Mouse (Mus musculus): ENCODE measurements around the gene Ppp1ca. TPM values are rescaled to one million over a fixed set of nuclear protein-coding genes. Genes with fewer than 3 reads are reported as not detected.

Ppp1ca gene
- polyA plus RNA-seq, 1 experiment from 2014 or later: 744 TPM

- Histone ChIP-seq H3K4me2 (ENCODE audit: low read depth, low read length) (no peak overlapping the region), H3K4me3 (ENCODE audit: low read depth, low read length) (no peak overlapping the region), H3K9me3 (ENCODE audit: control insufficient read depth, low read length) (no peaks in the 10 kb centered on the region), H3K27me3 (replicated peaks; ENCODE audit: control insufficient read depth, insufficient read depth, low read length) (no peaks in the 10 kb centered on the region), H3K36me3 (ENCODE audit: control insufficient read depth, insufficient read depth, low read length) (peaks cover 69% of the 10 kb centered on the region), H3K9ac (ENCODE audit: low read depth, low read length) (no peak overlapping the region), H3K4me1 (ENCODE audit: control insufficient read depth, insufficient read depth, low read length) (peaks cover 23% of the 10 kb centered on the region), H3K27ac (replicated peaks; ENCODE audit: low read depth, low read length) (no peak overlapping the region)
- WGBS: 58% methylated on average over 3 of the region's 3 CpGs
- ATAC-seq (ENCODE audit: low read depth): no peak
- DNase-seq (ENCODE audit: low spot score): no peak
Measured at GRCm38 (mm10) chr19:4197180-4197579, 5.3 kb downstream of the Ppp1ca start.

GRCm38 (mm10) chr19:4201291-4201909, 9.5 kb downstream of the Ppp1ca start, which contains the start of gene Rad9a:
Rad9a (minus strand) TSS chr19:4201662.
- Histone ChIP-seq H3K4me3 (ENCODE audit: low read depth, low read length) (peak within 1 kb of the TSS; percentile 61), H3K36me3 (ENCODE audit: control insufficient read depth, insufficient read depth, low read length) (peaks cover 38% of the 10 kb centered on the region), H3K27me3 (replicated peaks; ENCODE audit: control insufficient read depth, insufficient read depth, low read length) (no peaks in the 10 kb centered on the region), H3K27ac (replicated peaks; ENCODE audit: low read depth, low read length) (peak within 1 kb of the TSS; percentile 58; the same call in 1 of the 2 replicates), H3K9ac (ENCODE audit: low read depth, low read length) (peak within 1 kb of the TSS; percentile 74), H3K4me2 (ENCODE audit: low read depth, low read length) (peak within 1 kb of the TSS; percentile 92), H3K4me1 (ENCODE audit: control insufficient read depth, insufficient read depth, low read length) (peaks cover 14% of the 10 kb centered on the region), H3K9me3 (ENCODE audit: control insufficient read depth, low read length) (no peaks in the 10 kb centered on the region)
- ATAC-seq (ENCODE audit: low read depth): peak; percentile 77
- peak; percentile 99 for DNase-seq (ENCODE audit: low spot score)
- 0% methylated on average over 33 of the region's 34 CpGs for WGBS

GRCm38 (mm10) chr19:4202149-4202548, 10.3 kb downstream of the Ppp1ca start:
- no peaks in the 10 kb centered on the region for H3K9me3 ChIP-seq (ENCODE audit: control insufficient read depth, low read length)
- peak overlapping the region; percentile 92 for H3K4me2 ChIP-seq (ENCODE audit: low read depth, low read length)
- 21% methylated on average over 7 of the region's 7 CpGs for WGBS
- no peak for DNase-seq (ENCODE audit: low spot score)
- H3K9ac ChIP-seq (ENCODE audit: low read depth, low read length): peak overlapping the region; percentile 74
- ATAC-seq (ENCODE audit: low read depth): no peak
- peak overlapping the region; percentile 61 for H3K4me3 ChIP-seq (ENCODE audit: low read depth, low read length)
- peaks cover 14% of the 10 kb centered on the region for H3K4me1 ChIP-seq (ENCODE audit: control insufficient read depth, insufficient read depth, low read length)
- peaks cover 31% of the 10 kb centered on the region for H3K36me3 ChIP-seq (ENCODE audit: control insufficient read depth, insufficient read depth, low read length)
- no peaks in the 10 kb centered on the region for H3K27me3 ChIP-seq (replicated peaks; ENCODE audit: control insufficient read depth, insufficient read depth, low read length)
- H3K27ac ChIP-seq (replicated peaks; ENCODE audit: low read depth, low read length): no peak overlapping the region

GRCm38 (mm10) chr19:4203148-4203547, 11.3 kb downstream of the Ppp1ca start:
- Histone ChIP-seq H3K4me3 (ENCODE audit: low read depth, low read length) (no peak overlapping the region), H3K27ac (replicated peaks; ENCODE audit: low read depth, low read length) (no peak overlapping the region), H3K9ac (ENCODE audit: low read depth, low read length) (no peak overlapping the region), H3K4me2 (ENCODE audit: low read depth, low read length) (no peak overlapping the region), H3K4me1 (ENCODE audit: control insufficient read depth, insufficient read depth, low read length) (peaks cover 14% of the 10 kb centered on the region), H3K27me3 (replicated peaks; ENCODE audit: control insufficient read depth, insufficient read depth, low read length) (no peaks in the 10 kb centered on the region), H3K36me3 (ENCODE audit: control insufficient read depth, insufficient read depth, low read length) (peaks cover 22% of the 10 kb centered on the region), H3K9me3 (ENCODE audit: control insufficient read depth, low read length) (no peaks in the 10 kb centered on the region)
- ATAC-seq (ENCODE audit: low read depth) (no peak), DNase-seq (ENCODE audit: low spot score) (no peak)
- WGBS: 61% methylated on average over 3 of the region's 3 CpGs

GRCm38 (mm10) chr19:4203604-4204326, 11.9 kb downstream of the Ppp1ca start:
- no peaks in the 10 kb centered on the region for H3K9me3 ChIP-seq (ENCODE audit: control insufficient read depth, low read length)
- H3K27ac ChIP-seq (replicated peaks; ENCODE audit: low read depth, low read length): no peak overlapping the region
- peaks cover 14% of the 10 kb centered on the region for H3K4me1 ChIP-seq (ENCODE audit: control insufficient read depth, insufficient read depth, low read length)
- no peak overlapping the region for H3K4me2 ChIP-seq (ENCODE audit: low read depth, low read length)
- DNase-seq (ENCODE audit: low spot score): no peak
- WGBS: 61% methylated on average over 13 of the region's 13 CpGs
- H3K9ac ChIP-seq (ENCODE audit: low read depth, low read length): no peak overlapping the region
- peaks cover 16% of the 10 kb centered on the region for H3K36me3 ChIP-seq (ENCODE audit: control insufficient read depth, insufficient read depth, low read length)
- no peak for ATAC-seq (ENCODE audit: low read depth)
- H3K27me3 ChIP-seq (replicated peaks; ENCODE audit: control insufficient read depth, insufficient read depth, low read length): no peaks in the 10 kb centered on the region
- no peak overlapping the region for H3K4me3 ChIP-seq (ENCODE audit: low read depth, low read length)

GRCm38 (mm10) chr19:4204889-4205288, 13.0 kb downstream of the Ppp1ca start:
- Histone ChIP-seq H3K36me3 (ENCODE audit: control insufficient read depth, insufficient read depth, low read length) (peaks cover 5% of the 10 kb centered on the region; the same call in 1 of the 2 replicates), H3K27me3 (replicated peaks; ENCODE audit: control insufficient read depth, insufficient read depth, low read length) (no peaks in the 10 kb centered on the region), H3K4me2 (ENCODE audit: low read depth, low read length) (no peak overlapping the region), H3K9ac (ENCODE audit: low read depth, low read length) (no peak overlapping the region), H3K27ac (replicated peaks; ENCODE audit: low read depth, low read length) (no peak overlapping the region), H3K4me1 (ENCODE audit: control insufficient read depth, insufficient read depth, low read length) (peaks cover 14% of the 10 kb centered on the region), H3K9me3 (ENCODE audit: control insufficient read depth, low read length) (no peaks in the 10 kb centered on the region), H3K4me3 (ENCODE audit: low read depth, low read length) (no peak overlapping the region)
- 60% methylated on average over 4 of the region's 4 CpGs for WGBS
- DNase-seq (ENCODE audit: low spot score) (no peak), ATAC-seq (ENCODE audit: low read depth) (no peak)

- 0 out of 2 replicates have a peak, but pooled peaks have one; percentile 50 for ATAC-seq (ENCODE audit: low read depth)
- no peak for DNase-seq (ENCODE audit: low spot score)
- H3K9ac ChIP-seq (ENCODE audit: low read depth, low read length): no peak overlapping the region
- no peak overlapping the region for H3K4me2 ChIP-seq (ENCODE audit: low read depth, low read length)
- H3K9me3 ChIP-seq (ENCODE audit: control insufficient read depth, low read length): no peaks in the 10 kb centered on the region
- no peak overlapping the region for H3K4me3 ChIP-seq (ENCODE audit: low read depth, low read length)
- no peaks in the 10 kb centered on the region for H3K27me3 ChIP-seq (replicated peaks; ENCODE audit: control insufficient read depth, insufficient read depth, low read length)
- H3K36me3 ChIP-seq (ENCODE audit: control insufficient read depth, insufficient read depth, low read length): no peaks in the 10 kb centered on the region
- H3K4me1 ChIP-seq (ENCODE audit: control insufficient read depth, insufficient read depth, low read length): peaks cover 7% of the 10 kb centered on the region; the same call in 1 of the 2 replicates
- WGBS: 0% methylated on average over 2 of the region's 2 CpGs
- H3K27ac ChIP-seq (replicated peaks; ENCODE audit: low read depth, low read length): no peak overlapping the region
Measured at GRCm38 (mm10) chr19:4206971-4207370, 15.1 kb downstream of the Ppp1ca start.

- Histone ChIP-seq H3K4me2 (ENCODE audit: low read depth, low read length) (no peak overlapping the region), H3K4me3 (ENCODE audit: low read depth, low read length) (no peak overlapping the region), H3K27me3 (replicated peaks; ENCODE audit: control insufficient read depth, insufficient read depth, low read length) (no peaks in the 10 kb centered on the region), H3K36me3 (ENCODE audit: control insufficient read depth, insufficient read depth, low read length) (no peaks in the 10 kb centered on the region), H3K9ac (ENCODE audit: low read depth, low read length) (no peak overlapping the region), H3K4me1 (ENCODE audit: control insufficient read depth, insufficient read depth, low read length) (peaks cover 16% of the 10 kb centered on the region), H3K9me3 (ENCODE audit: control insufficient read depth, low read length) (no peaks in the 10 kb centered on the region), H3K27ac (replicated peaks; ENCODE audit: low read depth, low read length) (no peak overlapping the region)
- ATAC-seq (ENCODE audit: low read depth): no peak
- DNase-seq (ENCODE audit: low spot score): no peak
- WGBS: 71% methylated on average over 5 of the region's 5 CpGs
Measured at GRCm38 (mm10) chr19:4208563-4208962, 16.7 kb downstream of the Ppp1ca start.

All from embryonic facial prominence, embryonic 14.5 days (tissue).